In genomic region chr19:6662346-6662939, GRCm38 (mm10) we compare ENCODE assay signal across 20 mouse cellular contexts.
A peak's percentile ranks its signal among the peaks of the same experiment; 100 is the strongest.
DNase-seq lines count a peak whose midpoint lies in the region; ATAC-seq lines count a peak whose summit lies in the region.
"Had no signal": no experiment of that assay in that cellular context is flagged by ENCODE, and none has a peak within 500 bp of the region (broad histone marks: within the 10 kb centered on the region; RNA-seq: fewer than 3 reads in every experiment).

No protein-coding gene starts in this region.

- H3K9me3 ChIP-seq in midbrain, embryonic 15.5 days, result no peaks in the 10 kb centered on the region
- H3K9me3 ChIP-seq: heart, embryonic 13.5 days; limb, embryonic 13.5 days; neural tube, embryonic 12.5 days had no signal

- no peaks in the 10 kb centered on the region for H3K27me3 ChIP-seq in midbrain, embryonic 15.5 days (replicated peaks)
- H3K27me3 ChIP-seq: neural tube, embryonic 12.5 days had no signal

- no peak for ATAC-seq in midbrain, embryonic 15.5 days (replicated peaks)
- ATAC-seq: activated CD4-positive, CD25-positive, alpha-beta regulatory T cell, adult 4 months had no signal

- no peak overlapping the region for H3K4me2 ChIP-seq in midbrain, embryonic 15.5 days
- H3K4me2 ChIP-seq: heart, embryonic 13.5 days; limb, embryonic 13.5 days; neural tube, embryonic 12.5 days had no signal

- no peaks in the 10 kb centered on the region for H3K36me3 ChIP-seq in midbrain, embryonic 15.5 days (replicated peaks)
- H3K36me3 ChIP-seq: heart, embryonic 13.5 days; limb, embryonic 13.5 days; neural tube, embryonic 12.5 days had no signal

- H3K9ac ChIP-seq in midbrain, embryonic 15.5 days, result no peak overlapping the region
- H3K9ac ChIP-seq: heart, embryonic 13.5 days; limb, embryonic 13.5 days; neural tube, embryonic 12.5 days had no signal

- H3K4me1 ChIP-seq in midbrain, embryonic 15.5 days, result peaks cover 6% of the 10 kb centered on the region; the same call in 1 of the 2 replicates
- H3K4me1 ChIP-seq: limb, embryonic 13.5 days had no signal

- WGBS in midbrain, embryonic 15.5 days, result 23% methylated on average over 4 of the region's 4 CpGs

- H3K27ac ChIP-seq in midbrain, embryonic 15.5 days, result no peak overlapping the region
- H3K27ac ChIP-seq: heart, embryonic 13.5 days; hindbrain, postnatal 0 days; kidney, postnatal 0 days; limb, embryonic 13.5 days; neural tube, embryonic 12.5 days had no signal

- H3K4me3 ChIP-seq in midbrain, embryonic 15.5 days, result no peak overlapping the region
- H3K4me3 ChIP-seq: erythroblast, embryonic 14.5 days; heart, embryonic 13.5 days; limb, embryonic 13.5 days; neural tube, embryonic 12.5 days had no signal

- DNase-seq in embryo, embryonic 10.5 days (ENCODE audit: low spot score), result peak; percentile 35
- DNase-seq in embryo, embryonic 9.5 days (ENCODE audit: extremely low spot score), result no peak
- DNase-seq in ovary, adult 18-20 months (ENCODE audit: low spot score), result peak; percentile 67
- no peak for DNase-seq in ovary, postnatal 10 days (ENCODE audit: low spot score)
- DNase-seq in kidney, postnatal 36 days, result peak; percentile 31 to 44
- DNase-seq in thymus, postnatal 10 days (ENCODE audit: low spot score in 2 of 2), result no peak
- DNase-seq: cerebellum, adult 11-12 months; cerebellum, postnatal 36 days; heart, postnatal 36 days; lung, postnatal 14 days; spleen, adult 18-20 months; thymus, postnatal 25 days had no signal

Comparison
In these comparisons a context has a peak if more than half of its experiments do, and no peak if none do; other contexts are left out.
1. DNase-seq: peak in embryo, embryonic 10.5 days (single experiment), ovary, adult 18-20 months (single experiment) and kidney, postnatal 36 days (2 of 2); none in embryo, embryonic 9.5 days (single experiment), ovary, postnatal 10 days (single experiment) and thymus, postnatal 10 days (0 of 2).